Mouse (Mus musculus): Measurements from ENCODE around the gene Birc2.
"Not testable (repeated sequence)": the region's sequence is repeated elsewhere in the genome, so short reads cannot be mapped to it uniquely, and the experiment has no call there.

The Birc2 gene

DNA sequence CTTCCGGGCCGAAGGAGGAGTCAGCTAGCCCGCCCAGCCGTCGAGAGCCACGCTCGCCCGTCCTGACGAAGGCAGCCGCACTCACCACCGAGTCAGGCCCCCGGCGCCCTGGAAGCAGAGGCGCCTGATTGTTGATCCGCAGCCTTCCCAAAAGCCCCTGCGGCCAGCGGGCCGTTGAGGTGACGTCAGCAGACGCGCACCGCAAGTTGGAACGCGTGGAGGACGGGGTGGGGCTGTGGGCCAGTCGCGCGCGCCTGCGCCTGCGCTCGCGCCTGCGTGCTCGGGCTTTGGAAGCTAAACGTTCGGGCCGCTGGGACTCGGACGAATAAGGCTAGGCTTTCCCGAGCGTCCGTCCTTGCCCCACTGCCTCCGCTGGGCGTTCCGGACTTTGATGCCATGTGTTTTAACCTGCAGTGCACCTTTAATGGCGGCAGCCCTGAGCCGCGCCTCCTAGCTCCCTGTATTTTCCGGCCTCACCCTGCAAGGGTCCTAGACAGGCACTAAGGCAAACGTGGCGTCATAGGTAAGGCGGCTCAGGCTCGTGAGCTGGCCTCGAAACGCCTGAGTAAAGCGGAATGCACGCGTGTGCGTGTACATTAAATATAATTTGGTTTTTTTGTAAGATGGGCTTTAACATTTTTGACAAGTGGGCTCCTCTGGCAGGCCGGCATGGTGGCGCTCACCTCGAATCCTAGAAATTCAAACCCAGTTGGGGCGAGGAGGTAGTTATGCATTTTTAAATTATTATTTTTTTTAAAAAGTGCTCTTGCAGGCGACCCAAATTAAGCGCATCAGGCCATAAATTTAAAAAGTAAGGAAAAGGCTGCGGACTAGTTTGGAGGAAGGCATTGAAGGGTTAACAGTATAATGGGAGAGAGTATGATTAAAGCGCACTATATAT, at the start of gene Birc2:
Birc2 (minus strand) TSS at position 160 of the 901 bp plus-strand sequence.
- in situ Hi-C loops (cut with MboI, MseI), result no loop called here

DNA sequence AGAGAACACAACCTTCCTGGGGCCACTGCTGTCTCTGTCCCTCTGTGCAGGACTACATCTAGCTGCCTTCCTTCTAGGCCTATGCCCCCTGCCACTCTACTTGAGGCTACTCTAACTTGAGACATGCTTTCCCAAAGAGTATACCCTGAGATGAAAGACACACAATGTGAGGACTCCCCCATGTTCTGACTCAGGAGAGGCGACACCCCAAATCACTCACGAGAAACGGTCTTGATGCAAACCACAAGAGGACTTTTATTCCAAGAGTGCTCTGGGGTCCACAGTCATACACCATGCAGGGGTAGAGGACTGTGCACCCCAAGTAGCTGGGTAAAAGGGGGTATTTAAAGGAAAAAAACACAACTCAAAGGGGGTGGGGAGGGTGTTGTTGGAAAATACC, 47.5 kb upstream of the Birc2 start:
- in situ Hi-C loops (cut with MboI, MseI), result loop anchor here (25.0 kb wide), 1 partner anchor 672 kb away; no protein-coding TSS in a partner anchor

DNA sequence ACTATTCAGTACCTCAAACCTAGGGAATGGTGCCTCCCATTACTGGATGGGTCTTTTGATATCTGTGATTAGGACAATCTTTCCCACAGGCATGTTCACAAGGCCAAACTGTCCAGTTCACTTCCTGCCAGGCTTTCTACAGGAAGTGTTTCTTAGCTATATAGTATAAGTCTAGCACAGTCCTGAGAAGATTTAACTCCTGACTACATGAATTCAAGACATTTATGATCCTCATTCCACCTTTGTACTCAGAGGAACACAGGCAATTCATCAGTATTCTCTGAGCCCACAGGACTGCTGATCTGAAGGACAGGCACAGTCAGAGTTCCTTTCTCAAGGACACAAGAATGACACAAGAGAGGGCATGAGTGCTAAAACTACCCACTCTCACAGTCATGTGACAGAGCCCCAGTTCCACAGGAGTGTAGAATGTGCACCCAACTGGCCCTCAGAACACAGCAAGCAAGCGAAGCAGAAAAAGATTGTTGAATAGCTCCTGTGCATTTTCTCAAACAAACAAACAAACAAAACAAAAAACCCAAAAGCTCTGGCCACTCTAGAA, 45.5 kb upstream of the Birc2 start:
- in situ Hi-C loops (cut with MboI, MseI), result loop anchor here (25.0 kb wide), 1 partner anchor 670 kb away; no protein-coding TSS in a partner anchor

DNA sequence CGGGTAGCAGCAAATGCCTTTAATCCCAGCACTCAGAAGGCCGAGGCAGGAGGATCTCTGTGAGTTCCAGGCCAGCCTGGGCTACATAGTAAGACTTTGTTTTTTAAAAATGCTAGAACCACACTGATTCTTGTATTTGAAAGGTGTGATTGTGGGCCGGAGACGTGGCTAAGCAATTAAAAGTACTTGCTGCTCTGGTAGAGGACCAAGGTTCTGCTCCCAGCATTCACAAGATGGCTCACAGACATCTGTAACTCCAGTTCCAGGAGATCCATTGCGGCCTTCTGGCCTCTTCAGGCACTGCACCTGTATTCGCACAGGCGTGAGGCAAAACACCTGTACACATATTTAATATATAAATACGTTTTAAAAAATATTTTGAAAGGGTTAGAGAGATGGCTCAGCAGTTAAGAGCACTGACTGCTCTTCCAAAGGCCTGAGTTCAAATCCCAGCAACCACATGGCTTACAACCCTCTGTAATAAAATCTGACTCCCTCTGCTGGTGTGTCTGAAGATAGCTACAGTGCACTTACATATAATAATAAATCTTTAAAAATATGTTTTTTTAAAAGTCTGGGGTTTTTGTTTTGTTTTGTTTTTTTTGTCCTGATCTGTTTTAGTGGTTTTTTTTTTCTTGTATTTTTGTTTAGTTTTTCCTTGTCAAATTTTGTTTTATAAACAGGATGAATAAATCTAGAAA, 36.8 kb upstream of the Birc2 start:
- in situ Hi-C loops (cut with MboI, MseI), result no loop called here

DNA sequence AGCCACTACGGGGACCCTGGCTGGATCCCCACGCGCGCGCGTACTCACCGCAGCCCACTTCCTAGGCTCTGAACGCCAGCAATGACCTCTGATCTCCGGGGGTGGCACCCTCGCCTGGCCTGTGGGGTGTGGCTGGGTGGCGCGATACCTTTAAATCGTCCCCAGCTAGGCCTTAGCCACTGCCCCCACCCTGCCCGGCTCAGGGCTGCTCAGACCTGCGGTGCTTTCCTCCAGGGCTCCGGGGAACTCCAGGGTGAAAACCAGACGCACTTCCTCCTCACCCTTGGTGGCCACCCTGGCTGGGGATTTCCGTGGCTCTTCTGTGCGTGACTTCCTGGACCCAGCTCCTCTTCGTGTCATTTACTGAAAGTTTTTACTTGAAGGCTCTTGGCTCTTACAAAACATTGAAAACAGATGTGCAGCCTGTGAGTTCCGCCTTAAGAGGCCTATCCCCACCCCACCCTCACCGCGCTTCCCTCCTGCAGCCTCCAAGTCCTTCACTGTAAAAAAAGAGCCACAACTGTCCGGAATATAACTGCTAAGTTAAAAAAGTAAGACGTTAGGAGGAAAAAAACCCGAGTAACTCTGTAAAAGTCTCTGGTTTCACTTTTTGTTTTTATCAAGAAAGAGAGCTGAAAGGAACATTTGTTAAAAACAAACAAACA, 36.0 kb upstream of the Birc2 start, which contains the start of gene Birc3:
Birc3 (minus strand) TSS at position 412 of the 665 bp plus-strand sequence.
- in situ Hi-C loops (cut with MboI, MseI), result no loop called here

DNA sequence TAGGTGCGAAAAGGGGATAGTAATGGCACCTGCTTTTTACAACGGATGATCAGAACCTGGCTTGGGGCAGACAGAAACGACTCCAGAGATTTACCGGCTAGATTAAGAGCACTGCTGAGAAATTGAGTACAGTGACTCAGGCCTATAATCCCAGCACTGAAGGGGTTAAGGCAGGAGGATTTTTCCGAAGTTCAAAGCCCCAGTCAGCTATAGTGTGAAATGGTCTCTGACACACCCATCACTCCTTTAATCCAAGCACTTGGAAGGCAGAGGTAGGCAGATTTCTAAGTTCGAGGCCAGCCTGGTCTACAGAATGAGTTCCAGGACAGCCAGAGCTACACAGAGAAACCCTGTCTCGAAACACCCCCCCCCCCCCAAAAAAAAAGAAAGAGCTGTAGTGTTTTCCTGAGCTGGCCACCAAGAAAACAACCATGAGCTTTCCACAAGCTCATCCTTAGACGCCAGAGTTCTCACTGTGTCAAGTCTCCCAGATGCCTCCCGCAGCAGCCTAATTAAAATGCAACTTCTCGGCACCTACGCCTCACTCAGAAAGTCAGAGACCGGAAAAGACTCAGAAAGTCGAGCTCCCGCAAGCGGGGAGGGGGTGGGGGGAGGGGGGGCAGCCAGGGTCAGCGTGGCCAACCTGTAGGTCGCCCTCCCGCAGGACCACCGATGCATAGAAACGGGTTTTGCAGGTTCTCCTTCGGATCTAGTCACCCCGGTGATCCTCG, 35.3 kb upstream of the Birc2 start:
- in situ Hi-C loops (cut with MboI, MseI), result no loop called here

DNA sequence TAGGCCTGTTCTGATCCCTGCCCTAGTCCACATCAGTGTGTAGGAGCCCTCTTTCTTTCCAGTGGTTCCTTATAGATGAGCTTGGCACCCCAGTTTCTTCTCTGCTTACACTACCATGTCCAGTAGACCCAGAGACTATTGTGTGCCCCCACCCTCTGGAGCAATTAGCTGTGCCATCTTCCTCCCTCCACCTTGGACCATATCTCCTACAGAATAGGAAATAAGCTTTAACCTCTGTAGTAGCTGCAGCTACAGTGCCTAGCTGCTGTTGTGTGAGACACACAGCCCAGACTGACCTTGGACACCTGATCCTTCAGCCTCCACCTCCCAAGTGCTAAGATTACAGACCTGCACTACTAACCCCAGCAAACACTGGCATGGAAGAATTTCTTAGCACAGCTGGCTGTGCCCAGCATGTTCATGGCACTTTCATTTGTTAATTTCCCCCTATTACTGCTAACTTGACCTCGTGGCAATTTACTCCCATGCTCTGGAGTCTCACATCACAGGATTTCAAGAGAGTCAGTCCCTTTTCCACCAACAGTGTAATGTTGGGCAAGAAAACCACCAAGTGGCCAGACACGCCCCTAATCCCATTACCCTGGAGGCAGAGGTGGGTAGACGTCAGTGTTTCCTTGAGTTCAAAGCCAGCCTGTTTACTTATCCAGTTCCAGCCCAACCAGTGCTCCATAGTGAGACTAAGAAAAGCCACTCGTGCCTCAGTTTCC, 34.6 kb upstream of the Birc2 start:
- in situ Hi-C loops (cut with MboI, MseI), result no loop called here

DNA sequence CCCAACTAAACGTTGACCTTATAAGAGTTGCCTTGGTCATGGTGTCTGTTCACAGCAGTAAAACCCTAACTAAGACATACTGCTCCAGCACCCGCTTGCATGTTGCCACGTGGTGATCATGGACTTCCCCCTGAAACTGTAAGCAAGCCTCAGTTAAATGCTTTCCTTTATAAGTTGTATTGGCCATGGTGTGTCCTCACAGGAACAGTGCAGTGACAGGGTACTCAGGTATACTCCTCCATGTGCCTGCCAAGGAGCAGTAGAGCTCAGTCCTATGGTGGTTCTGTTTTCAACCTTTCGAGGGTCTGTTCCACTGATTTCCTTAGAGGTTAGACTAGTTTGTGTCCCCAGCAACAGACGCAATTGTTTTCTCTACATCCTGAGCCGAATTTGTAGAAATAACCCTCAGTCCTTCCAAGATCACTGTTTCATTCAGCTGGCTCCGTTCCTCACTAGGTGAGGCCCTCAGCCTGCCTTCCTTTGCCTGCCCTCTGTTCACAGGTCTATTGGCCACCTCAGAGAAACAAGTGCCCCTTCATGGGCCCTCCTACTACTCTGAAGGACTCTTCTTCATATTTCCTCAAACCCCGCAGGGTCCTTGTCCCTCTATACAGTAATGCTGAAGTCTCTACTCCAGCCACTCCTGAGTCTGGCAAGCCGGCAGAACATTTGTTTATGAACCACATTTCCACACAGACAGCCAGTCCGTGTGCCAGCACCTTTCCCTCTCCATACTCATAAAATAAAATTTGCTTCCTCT, 33.9 kb upstream of the Birc2 start:
- in situ Hi-C loops (cut with MboI, MseI), result no loop called here

DNA sequence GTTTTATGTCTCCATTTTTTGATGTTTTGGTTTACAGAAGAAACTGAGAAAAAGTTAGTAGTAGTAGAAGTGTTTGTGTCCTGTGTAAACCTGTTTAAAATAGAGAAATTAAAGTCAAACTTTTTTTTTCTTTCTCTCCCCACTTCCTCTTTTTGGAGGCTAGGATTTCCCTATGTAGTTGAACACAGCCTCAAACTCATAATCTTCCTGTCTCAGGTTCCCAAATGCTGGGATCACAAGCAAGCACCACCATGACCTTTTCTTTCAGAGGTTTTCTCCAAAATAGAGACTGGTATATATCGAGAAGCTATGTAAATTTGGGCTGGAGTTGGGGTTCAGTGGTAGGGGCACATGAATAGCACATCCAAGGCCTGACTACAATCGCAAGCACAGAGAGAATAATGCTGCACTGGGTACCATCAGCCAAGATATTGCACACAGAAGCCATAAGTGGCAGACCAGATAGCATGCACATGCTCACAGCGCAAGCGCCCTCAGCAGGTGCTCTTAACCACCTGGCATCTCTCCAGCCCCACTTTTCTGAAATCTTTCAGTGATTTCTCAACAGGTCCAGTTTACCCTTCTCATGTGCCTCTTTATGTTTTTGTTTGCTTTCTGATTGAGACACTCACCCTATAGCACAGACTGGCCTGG, 32.1 kb upstream of the Birc2 start:
- in situ Hi-C loops (cut with MboI, MseI), result no loop called here

DNA sequence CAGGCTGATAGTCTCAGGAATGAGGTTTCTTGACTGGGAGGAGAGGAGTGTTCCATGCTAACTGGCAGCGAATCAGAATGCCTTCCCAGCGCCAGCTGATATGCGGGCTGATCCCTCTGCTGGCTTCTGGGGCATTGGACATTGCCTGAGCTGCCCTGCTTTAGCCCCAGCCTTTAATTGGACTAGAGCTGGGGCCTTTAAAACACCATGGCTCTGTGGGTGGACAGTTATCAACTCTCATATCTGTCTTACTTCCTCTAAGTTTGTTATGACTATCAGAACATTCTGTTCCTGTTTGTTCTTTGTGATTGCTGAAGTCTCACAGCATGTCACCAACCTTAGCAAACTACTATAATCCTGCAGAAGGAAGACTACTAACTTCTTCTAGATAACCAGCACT, 31.1 kb upstream of the Birc2 start:
- in situ Hi-C loops (cut with MboI, MseI), result no loop called here

DNA sequence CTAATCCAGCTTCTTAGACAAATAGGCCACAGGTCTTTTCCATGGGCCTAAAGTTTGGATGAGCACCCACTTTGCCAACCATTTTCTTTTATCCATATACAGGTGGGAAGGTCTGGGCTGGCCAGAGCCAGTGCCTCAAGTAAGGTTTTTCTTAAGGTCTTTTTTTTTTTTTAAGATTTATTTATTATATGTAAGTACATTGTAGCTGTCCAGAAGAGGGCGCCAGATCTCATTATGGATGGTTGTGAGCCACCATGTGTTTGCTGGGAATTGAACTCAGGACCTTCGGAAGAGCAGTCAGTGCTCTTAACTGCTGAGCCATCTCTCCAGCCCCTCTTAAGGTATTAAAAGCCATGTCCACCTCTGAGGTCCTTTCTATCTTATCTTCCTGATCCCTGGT, 30.1 kb upstream of the Birc2 start:
- in situ Hi-C loops (cut with MboI, MseI), result not testable (repeated sequence)

DNA sequence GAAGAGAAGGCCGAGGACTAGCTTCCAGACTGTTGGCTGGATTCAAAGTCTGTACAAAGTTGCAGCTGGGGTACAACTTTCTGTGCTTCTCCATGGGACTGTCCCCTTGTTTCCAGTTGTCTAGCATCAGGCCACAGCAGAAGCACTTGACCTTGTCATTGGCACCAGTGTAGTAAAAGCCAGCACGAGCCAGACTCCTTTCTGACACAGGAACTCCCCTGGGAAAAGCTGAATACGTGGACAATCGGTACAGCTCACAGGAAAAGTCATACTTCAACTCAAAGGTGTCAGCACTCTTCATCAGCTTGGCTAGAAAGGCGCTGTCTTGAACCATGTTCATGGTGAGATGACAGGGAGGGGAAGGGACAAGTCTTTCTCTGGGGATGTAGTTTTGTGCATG, 24.1 kb upstream of the Birc2 start:
- in situ Hi-C loops (cut with MboI, MseI), result no loop called here

DNA sequence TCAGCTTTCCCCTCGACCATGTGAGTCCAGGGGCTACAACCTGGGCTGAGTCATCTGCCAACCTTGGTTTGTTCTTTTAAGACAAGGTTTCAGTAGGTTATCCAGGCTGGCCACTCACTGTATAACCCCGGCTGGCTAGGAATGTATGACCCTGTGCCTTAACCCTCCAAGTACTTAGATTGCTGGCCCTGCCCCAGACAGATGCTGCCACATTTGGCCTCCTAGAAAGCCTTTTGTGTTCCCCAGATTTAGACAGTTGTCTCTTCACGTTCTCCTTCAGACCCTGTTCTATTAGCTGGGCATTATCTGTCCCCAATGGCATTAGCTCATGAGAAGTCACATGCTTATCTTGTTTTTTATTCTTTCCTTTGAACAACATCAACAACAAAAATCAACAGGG, 19.0 kb upstream of the Birc2 start:
- in situ Hi-C loops (cut with MboI, MseI), result no loop called here

DNA sequence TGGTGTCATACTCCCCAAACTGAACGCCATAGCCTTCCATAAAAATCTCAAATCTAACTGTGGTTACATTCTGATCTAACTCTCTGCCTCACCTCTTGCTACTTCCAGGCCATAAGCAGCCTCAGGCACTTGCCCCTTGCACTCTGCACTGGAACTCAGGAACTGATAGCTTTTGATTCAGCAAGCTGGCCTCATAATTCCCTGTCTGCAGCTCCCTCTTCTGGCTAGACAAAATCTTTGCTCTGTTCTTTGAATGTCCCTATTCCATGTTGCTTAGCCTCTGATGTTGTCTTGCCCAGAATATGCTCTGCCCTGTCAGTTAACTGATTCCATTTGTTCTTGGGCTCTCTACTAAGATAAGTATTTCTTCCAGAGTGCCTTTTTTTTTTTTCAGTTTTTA, 18.5 kb upstream of the Birc2 start:
- in situ Hi-C loops (cut with MboI, MseI), result no loop called here

DNA sequence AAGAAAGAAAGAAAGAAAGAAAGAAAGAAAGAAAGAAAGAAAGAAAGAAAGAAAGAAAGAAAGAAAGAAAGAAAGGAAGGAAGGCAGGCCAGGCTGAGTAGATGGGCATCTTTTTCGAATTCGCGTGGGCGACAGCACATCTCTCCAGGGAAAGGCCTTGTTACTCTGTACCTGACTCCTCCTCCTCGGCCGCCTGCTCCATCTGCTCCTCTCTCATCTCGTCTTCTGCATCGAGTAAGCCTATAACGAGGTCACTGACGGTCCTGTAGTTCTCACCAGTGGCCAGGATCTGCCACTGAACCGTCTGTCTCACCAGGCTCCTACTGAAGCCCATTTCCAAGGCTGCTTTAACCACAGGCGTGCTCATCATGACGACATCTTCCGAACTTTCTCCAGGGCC, 17.3 kb upstream of the Birc2 start:
- in situ Hi-C loops (cut with MboI, MseI), result not testable (repeated sequence)

DNA sequence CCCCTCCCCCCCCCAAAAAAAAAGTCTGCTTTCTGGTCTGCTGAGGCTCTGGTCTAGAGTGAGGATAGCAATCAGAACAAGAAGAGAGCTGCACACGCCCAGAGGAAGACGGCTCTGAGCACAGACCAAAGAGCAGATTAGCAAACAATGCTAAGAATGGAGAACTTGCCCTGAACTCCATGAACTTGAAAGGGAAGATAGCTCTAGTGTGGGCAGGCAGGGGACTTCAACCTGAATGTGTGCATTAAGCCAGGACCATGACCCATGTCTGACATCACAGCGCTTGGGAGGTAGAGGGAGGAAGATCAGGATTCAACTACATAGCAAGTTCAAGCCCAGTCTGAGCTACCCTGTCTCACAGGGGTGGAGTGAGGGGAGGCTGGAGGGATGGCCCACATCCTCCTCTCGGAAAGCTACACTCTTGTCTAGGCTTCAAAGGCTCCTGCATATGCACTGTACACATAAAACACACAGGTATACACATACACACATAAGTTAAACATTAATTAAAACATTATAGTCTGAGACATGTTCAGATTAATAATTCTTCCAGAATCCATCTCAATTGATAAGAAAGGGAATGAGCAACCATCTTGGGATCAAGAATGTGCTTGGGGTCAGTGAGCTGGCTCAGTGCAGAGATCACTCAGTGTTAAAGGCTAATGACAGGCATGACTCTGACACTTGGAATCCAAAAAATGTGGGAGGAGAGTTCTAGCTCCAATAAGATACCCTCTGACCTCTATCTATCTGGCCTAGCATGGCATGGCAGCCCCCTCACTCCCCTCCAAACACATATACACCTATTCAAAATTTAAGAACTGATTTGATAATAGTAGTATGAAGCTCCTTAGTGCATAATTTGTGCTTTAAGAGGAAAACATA, 15.7 kb upstream of the Birc2 start:
- in situ Hi-C loops (cut with MboI, MseI), result no loop called here

DNA sequence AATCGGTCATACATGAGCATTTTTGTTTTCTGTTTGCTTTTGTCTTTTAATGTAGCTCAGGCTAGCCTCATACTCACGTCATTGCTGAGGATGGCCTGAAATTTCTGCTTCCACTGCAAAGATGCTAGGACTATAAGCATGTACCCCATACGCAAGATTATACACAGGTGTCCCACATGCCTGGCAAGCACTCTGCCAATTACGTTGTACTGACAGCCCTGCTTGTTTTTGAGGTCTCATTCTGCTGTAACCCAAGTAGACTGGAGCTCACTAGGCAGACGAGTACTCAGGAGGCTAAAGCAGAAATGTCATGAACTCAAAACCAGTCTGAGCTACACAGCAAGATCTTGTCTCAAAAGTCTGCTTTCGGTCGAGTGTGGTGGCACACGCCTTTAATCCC, 15.0 kb upstream of the Birc2 start:
- in situ Hi-C loops (cut with MboI, MseI), result no loop called here

DNA sequence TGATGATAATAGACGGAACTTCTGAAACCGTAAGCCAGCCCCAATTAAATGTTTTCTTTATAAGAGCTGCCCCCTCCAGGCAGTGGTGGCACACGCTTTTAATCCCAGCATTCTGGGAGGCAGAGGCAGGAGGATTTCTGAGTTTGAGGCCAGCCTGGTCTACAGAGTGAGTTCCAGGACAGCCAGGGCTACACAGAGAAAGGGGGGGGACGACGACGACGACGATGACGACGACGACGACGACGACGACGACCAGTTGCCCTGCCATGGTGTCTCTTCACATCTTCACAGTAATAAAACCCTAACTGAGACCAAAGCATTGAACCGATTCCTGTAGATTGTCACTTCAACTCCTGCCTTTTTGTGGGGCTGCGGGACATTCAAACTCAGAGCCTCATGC, 11.3 kb upstream of the Birc2 start:
- in situ Hi-C loops (cut with MboI, MseI), result loop anchor here (5.0 kb wide), 1 partner anchor 39 kb away; no protein-coding TSS in a partner anchor
